Mouse (Mus musculus): Measurements from ENCODE around the gene Zfp429.
"Not testable (repeated sequence)": the region's sequence is repeated elsewhere in the genome, so short reads cannot be mapped to it uniquely, and the experiment has no call there.

The Zfp429 gene

GRCm38 (mm10) chr13:67399183-67399903 is at the start of gene Zfp429:
Gene Zfp429 (minus strand): TSS chr13:67399819.
- peak; percentile 74 for DNase-seq (ENCODE audit: low read depth)

- DNase-seq (ENCODE audit: low read depth), result not testable (repeated sequence)
Observed at GRCm38 (mm10) chr13:67437095-67437494, 37.5 kb upstream of the Zfp429 start.

DNA sequence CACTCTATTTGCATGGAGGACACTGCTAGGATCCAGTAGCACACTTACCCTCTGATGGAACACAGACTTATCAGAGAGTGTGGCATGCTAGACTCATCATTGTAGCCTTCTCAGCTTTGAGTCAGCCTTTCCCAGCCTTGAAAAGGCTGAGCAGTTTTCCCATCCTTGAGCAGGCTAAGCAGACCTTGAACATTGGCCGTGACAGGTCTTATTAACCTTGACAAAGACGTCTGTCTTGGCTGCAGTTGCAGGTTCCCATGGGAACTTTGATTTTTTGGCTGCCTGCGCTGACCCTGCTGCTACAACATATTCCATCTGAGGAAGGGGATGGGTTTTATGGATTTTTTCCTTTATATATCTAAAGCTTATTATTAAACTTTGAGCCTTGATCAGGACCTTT is 28.5 kb upstream of the Zfp429 start:
- DNase-seq (ENCODE audit: low read depth), result no peak

- not testable (repeated sequence) for DNase-seq (ENCODE audit: low read depth)
Observed at GRCm38 (mm10) chr13:67425699-67426098, 26.1 kb upstream of the Zfp429 start.

DNA sequence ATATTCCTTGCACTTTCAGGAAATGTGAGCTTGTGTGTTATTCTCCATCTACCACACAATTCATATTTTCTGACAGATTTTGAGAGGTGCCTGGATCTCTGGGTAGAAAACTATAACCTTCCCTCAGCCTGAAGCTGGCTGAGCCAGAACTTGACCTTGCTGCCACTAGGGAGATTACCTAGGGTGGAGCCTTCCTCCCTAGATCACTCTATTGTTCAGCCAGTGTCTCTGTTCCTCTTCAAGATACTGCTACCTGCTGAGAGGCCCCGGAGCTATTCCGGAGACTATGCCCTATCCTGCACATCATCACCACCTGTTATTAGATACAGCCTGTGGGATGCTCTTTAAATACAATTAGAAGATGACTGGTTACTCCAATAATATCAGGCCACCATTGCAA is 22.9 kb upstream of the Zfp429 start:
- DNase-seq (ENCODE audit: low read depth), result not testable (repeated sequence)

- DNase-seq (ENCODE audit: low read depth), result peak; percentile 73
Observed at GRCm38 (mm10) chr13:67421207-67421857, 21.7 kb upstream of the Zfp429 start, which contains the start of gene Zfp459. Gene Zfp459 (minus strand): TSS chr13:67421418.

- no peak for DNase-seq (ENCODE audit: low read depth)
Observed at GRCm38 (mm10) chr13:67420558-67421206, 21.1 kb upstream of the Zfp429 start.

DNA sequence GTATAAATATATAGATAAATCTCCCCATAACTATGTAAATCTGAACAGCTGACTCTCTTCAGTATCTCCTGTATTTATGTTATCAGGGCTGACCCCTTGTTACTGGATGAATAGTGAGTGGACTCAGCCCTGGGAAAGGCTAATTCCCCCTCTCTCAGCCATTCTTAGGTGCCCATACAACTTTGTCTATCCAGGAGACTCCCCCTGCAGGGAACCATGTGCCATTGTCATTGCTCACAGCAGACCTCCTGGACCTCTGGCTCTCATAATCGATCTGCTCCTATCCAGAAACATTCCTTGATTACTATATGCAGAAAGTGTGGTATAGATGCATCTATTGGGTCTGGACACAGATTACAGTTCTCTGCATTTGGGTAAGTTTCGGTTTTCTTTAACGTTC is 17.2 kb upstream of the Zfp429 start:
- DNase-seq (ENCODE audit: low read depth), result no peak

DNA sequence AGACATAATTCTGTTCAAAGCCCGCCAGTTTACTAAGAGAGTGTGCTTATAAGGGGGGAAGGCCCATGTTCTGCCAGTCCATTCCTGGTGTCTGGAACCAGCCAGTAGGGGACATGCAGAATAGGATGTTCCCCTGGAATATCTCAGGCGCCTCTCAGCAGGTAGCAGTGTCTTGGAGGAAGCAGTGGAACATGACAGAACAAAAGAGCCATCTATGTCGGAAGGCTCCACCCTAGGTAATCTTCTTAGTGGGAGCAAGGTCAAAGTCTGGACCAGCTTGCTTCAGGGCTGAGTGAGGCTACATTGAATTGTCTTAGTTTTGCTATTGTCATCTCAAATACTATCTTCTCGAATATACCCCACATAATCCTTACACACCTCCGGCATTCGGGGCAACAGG is 16.1 kb upstream of the Zfp429 start:
- no peak for DNase-seq (ENCODE audit: low read depth)

DNA sequence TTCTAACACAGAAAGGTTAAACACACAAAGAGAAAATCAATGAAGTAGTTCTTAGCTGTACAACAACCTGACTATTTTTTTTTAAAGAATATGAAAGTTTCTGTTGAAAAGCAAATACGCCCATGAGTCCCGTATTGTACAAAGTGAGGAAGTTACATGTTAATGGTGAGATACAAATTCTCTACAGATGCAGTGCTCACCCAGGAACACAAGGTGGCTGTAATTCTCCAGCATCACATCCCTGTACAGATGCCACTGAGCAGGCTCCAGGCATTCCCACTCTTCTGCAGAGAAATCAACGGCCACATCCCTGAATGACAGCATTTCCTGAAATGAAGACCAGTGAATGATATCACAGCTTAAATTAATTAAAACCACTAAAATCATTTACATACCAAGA is 14.0 kb upstream of the Zfp429 start:
- peak; percentile 16 for DNase-seq (ENCODE audit: low read depth)

GRCm38 (mm10) chr13:67376255-67376654 is 23.4 kb downstream of the Zfp429 start:
- not testable (repeated sequence) for DNase-seq (ENCODE audit: low read depth)

- DNase-seq (ENCODE audit: low read depth), result peak; percentile 44
Observed at GRCm38 (mm10) chr13:67375050-67375911, 24.3 kb downstream of the Zfp429 start, which contains the start of the genes Gm28041 and Zfp456. Gene Gm28041 (minus strand): TSS chr13:67375733. Gene Zfp456 (minus strand): TSS chr13:67375810.

DNA sequence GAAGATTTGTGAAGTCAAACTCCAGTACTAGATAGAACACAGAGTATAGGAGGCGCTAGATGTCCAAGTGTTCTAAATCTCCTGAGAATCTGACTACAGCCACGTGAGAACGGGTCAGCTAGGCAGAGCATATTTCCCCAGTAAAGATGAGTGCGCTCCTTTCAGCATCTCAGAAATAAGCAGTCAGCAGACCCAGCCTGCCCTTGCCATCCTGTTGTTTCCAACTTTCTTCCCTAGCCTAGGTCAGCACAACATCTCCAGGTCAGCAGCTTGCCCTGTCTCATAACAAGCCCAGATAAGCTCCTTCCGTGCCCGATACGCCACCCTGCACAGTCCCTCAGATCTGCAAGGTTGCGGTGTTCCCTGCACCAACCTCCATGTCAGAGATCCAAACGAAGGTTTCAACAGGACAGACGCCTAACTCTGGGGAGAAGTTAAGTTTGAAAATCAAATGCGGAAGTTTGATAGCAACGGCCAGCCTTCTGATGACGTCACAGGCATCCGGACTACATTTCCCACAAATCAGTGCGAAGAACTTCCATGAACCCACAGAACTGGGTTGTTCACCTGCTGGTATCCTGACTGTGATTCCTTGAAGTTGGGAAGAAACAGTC is 39.4 kb downstream of the Zfp429 start, which contains the start of the genes Gm28044 and Zfp953:
Gm28044 (minus strand) TSS at position 406 of the 614 bp plus-strand sequence.
Zfp953 (minus strand) TSS at position 475 of the 614 bp plus-strand sequence.
- DNase-seq (ENCODE audit: low read depth), result peak; percentile 90

DNA sequence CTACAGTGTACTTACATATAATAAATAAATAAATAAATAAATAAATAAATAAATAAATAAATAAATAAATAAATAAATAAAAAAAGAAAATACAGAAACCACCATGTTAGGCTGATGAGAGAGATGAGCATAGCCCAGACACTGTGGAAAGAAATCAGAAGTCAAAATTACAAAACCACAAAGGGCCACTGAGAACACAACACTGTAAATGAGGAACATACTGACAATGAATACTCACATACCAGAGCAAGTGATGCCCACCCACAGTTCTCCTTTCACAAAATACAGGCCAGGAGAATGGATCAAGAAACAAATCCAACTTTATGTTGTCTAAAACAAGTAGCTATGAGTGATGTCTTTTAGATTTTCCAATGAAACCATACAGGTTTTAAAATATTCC is 47.8 kb downstream of the Zfp429 start:
- no peak for DNase-seq (ENCODE audit: low read depth)

- DNase-seq (ENCODE audit: low read depth), result no peak
Observed at GRCm38 (mm10) chr13:67343422-67343821, 56.2 kb downstream of the Zfp429 start.

All from NIH3T3 (cell line).